Mouse (Mus musculus) liver, embryonic 12.5 days (tissue): Measurements from ENCODE around the gene Upb1. TPM values are rescaled to one million over a fixed set of nuclear protein-coding genes. Genes with fewer than 3 reads are reported as not detected.
"Not testable (repeated sequence)": the region's sequence is repeated elsewhere in the genome, so short reads cannot be mapped to it uniquely, and the experiment has no call there.

Experiments
- ATAC-seq: fragments of 200-750 bp; cut with Nextera tagmentation; 2 replicates; pipeline ENCODE4 v1.8.0; 2017; ENCODE audit warnings: moderate number of reproducible peaks, mild to moderate bottlenecking, moderate library complexity
- H3K27ac ChIP-seq: fragments of 300-500 bp; sonication (generic); 2 replicates; pipeline ENCODE4 v1.5.1; 2016; ENCODE audit warnings: mild to moderate bottlenecking
- H3K27me3 ChIP-seq: fragments of 300-500 bp; sonication (generic); replicated peaks from 2 replicates; pipeline ENCODE4 v1.6.1; 2016; ENCODE audit warnings: mild to moderate bottlenecking, moderate library complexity
- H3K36me3 ChIP-seq: fragments of 300-500 bp; sonication (generic); 2 replicates; pipeline ENCODE4 v1.6.1; 2016; ENCODE audit warnings: mild to moderate bottlenecking, moderate library complexity
- H3K4me1 ChIP-seq: fragments of 300-500 bp; sonication (generic); 2 replicates; pipeline ENCODE4 v1.6.1; 2016
- H3K4me2 ChIP-seq: fragments of 300-500 bp; sonication (generic); 2 replicates; pipeline ENCODE4 v1.6.1; 2016; ENCODE audit warnings: mild to moderate bottlenecking, moderate library complexity
- H3K4me3 ChIP-seq: fragments of 300-500 bp; sonication (generic); 2 replicates; pipeline ENCODE4 v1.5.1; 2016; ENCODE audit warnings: mild to moderate bottlenecking, moderate library complexity
- H3K9ac ChIP-seq: fragments of 300-500 bp; sonication (generic); 2 replicates; pipeline ENCODE4 v1.6.1; 2016; ENCODE audit warnings: mild to moderate bottlenecking, moderate library complexity
- H3K9me3 ChIP-seq: fragments of 300-500 bp; sonication (generic); replicated peaks from 2 replicates; pipeline ENCODE4 v1.6.1; 2016; ENCODE audit warnings: mild to moderate bottlenecking, moderate library complexity
- WGBS: fragments of 180-500 bp; shearing (Covaris S2); methylation state at CpG from one replicate; pipeline ENCODE4 v1.1.7; 2016; ENCODE audit not compliant: insufficient replicate concordance; 5-methylcytosine and 5-hydroxymethylcytosine counted together
- polyA plus RNA-seq: library from polyadenylated mRNA; unstranded; fragments of >200 nt; fragmentation: Nextera tagmentation; extraction: Ambion mirVana; gene quantifications from 2 replicates; pipeline ENCODE4 v1.2.1, GENCODE M21; 2016

Upb1 gene
- polyA plus RNA-seq, 1 experiment from 2014 or later: 7.4 TPM

DNA sequence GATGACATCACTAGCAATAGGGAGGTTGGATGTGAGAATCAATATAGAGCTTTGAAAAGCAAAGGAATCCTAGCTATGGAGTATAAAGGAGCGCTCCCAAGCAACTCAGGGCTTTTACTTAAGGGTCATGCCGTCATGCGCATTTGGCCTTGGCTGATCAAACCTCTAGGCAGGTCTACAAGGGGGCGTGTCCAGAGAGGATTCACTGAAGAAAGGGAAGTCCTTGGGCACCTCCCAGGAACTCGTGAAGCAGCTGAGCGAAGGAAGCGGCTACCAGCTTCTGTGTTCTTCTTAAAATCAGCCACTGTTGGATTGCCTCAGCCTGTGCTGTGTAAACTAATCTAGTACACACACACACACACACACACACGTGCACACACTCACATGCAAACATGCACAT is 72.5 kb downstream of the Upb1 start:
- Histone ChIP-seq H3K9ac (no peak overlapping the region), H3K27ac (no peak overlapping the region), H3K4me3 (no peak overlapping the region), H3K9me3 (no peaks in the 10 kb centered on the region), H3K4me1 (peaks cover 10% of the 10 kb centered on the region; the same call in 1 of the 2 replicates), H3K27me3 (no peaks in the 10 kb centered on the region), H3K36me3 (no peaks in the 10 kb centered on the region), H3K4me2 (no peak overlapping the region)
- WGBS: 32% methylated on average over 8 of the region's 8 CpGs
- ATAC-seq: no peak

DNA sequence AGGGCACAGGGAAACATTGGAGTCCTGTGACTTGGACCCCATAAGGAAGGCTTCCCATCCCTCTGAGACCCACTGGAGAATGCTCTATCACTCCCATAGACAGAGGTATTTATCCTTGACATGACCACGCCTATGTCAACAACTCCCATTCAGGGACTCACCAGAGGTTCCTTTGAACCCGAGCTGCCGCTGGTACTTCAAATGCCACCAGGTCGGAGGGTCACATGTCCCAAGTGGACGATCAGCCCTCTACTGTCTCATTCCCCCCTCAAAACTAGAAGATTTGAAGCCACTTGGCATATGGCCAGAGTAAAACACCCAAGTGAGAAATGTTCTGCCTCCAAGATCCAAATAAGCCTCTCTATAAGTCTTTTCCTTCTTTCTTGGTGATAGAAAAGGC is 73.7 kb downstream of the Upb1 start:
- Histone ChIP-seq H3K4me1 (peaks cover 10% of the 10 kb centered on the region; the same call in 1 of the 2 replicates), H3K9me3 (no peaks in the 10 kb centered on the region), H3K4me2 (no peak overlapping the region), H3K36me3 (no peaks in the 10 kb centered on the region), H3K9ac (no peak overlapping the region), H3K4me3 (no peak overlapping the region), H3K27me3 (no peaks in the 10 kb centered on the region), H3K27ac (peak overlapping the region; percentile 77)
- WGBS: 54% methylated on average over 5 of the region's 5 CpGs
- ATAC-seq: peak; percentile 39

DNA sequence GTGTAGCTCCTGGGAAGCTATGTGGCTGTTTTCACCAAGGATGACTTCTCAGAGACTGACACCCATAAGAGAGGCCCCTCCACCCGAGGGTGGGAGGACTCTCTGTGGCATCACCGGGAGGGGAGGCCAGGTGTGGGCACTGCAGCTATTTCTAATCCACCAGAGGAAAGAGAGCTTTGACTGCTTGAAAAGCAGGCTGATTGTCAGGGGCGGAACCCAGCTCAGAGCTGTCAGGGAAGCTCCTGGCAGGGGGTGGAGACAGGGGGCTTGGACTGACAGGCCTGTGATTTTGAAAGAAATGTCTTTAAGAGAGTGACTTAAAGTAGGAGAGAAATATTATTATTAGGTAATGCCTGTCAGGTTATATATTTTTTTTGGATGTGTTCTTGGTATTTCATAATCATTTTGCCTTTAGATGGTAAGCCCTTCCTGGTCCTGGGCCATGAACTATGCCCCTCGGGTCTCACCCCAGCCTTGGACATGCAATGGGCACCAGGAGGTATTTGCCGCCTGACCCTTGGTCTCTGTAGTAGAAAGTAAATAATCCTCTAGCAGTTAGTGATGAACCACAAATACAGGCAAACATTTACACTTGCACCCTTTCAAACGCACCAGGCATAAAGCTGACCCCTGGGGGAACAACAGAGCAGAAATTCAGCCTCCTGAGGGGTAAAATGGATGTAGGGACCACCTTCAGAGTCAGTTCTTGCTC is 74.4 kb downstream of the Upb1 start:
- H3K27ac ChIP-seq: peak overlapping the region; percentile 77
- not testable (repeated sequence) for H3K4me2 ChIP-seq, H3K4me1 ChIP-seq, H3K27me3 ChIP-seq, H3K36me3 ChIP-seq, H3K9me3 ChIP-seq, H3K4me3 ChIP-seq, H3K9ac ChIP-seq
- ATAC-seq: peak; percentile 76
- 41% methylated on average over 4 of the region's 6 CpGs for WGBS

DNA sequence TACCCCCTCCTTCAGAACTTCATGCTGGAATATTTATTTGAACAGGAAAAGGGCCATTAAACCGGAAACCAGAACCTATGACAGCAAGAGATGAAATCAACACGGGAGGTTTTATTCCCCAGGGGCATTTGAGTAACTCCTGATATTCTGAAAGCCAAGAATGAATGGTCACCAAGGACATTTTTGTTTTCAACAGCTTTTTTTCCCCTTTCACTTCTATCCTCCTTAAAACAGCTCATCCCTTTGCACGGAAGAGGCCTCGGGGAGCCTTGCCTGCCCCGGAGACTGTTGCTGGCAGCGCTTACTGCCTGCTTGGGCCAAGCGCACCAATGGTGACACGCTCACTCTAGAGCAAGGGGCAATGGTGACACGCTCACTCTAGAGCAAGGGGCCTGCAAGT is 76.1 kb downstream of the Upb1 start:
- Histone ChIP-seq H3K9ac (no peak overlapping the region), H3K4me1 (peaks cover 10% of the 10 kb centered on the region; the same call in 1 of the 2 replicates), H3K4me2 (no peak overlapping the region), H3K36me3 (no peaks in the 10 kb centered on the region), H3K27ac (no peak overlapping the region), H3K27me3 (no peaks in the 10 kb centered on the region), H3K4me3 (no peak overlapping the region), H3K9me3 (no peaks in the 10 kb centered on the region)
- ATAC-seq: no peak
- WGBS: 67% methylated on average over 9 of the region's 9 CpGs

DNA sequence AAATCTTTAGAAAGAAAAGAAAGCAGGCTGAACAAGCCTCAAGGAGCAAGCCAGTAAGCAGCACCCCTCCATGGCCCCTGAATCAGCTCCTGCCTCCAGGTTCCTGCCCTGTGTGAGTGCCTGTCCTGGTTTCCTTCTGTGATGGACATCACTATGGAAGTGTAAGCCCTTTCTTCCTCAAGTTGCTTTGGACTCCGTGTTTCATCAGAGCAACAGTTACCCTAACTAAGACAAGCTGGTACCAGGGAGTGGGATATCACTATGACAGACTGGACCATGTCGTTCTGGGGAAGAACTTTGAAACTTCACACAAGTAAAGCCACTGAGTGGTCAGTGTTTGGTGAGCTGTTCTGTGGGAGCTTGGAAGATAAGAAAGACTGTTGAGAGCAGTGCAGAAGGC is 79.0 kb downstream of the Upb1 start:
- 0 out of 2 replicates have a peak, but pooled peaks cover 6% of the 10 kb centered on the region for H3K4me1 ChIP-seq
- WGBS: 54% methylated on average over 2 of the region's 2 CpGs
- ATAC-seq: no peak

DNA sequence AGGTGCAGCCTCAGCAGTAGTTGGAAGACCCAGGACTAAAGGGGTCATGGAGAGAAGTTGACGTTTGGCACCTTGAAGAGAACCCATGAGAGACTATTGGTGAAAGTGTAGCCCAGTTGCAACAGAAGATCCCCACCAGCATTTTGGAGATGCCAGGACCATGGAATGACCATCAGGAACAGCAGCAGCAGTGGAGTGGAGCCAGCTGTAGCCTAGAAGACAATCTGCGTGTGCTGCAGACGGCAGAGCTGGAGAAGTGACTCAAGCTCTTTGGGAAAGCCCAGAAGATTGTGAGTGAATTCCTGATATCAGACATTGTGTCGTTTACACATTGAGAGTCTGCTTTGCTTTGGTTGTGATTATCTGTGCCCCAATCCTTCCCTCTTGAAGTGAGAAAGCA is 80.8 kb downstream of the Upb1 start:
- Histone ChIP-seq H3K9ac (no peak overlapping the region), H3K9me3 (no peaks in the 10 kb centered on the region), H3K4me2 (no peak overlapping the region), H3K27ac (no peak overlapping the region), H3K27me3 (no peaks in the 10 kb centered on the region), H3K4me3 (no peak overlapping the region), H3K4me1 (0 out of 2 replicates have a peak, but pooled peaks cover 2% of the 10 kb centered on the region), H3K36me3 (no peaks in the 10 kb centered on the region)
- 59% methylated on average over 4 of the region's 4 CpGs for WGBS
- no peak for ATAC-seq

More for the DNA sequence above, 79.0 kb downstream of the Upb1 start:
- no peak overlapping the region for H3K9ac ChIP-seq
- no peaks in the 10 kb centered on the region for H3K27me3 ChIP-seq
- no peak overlapping the region for H3K27ac ChIP-seq
- H3K4me2 ChIP-seq: no peak overlapping the region
- H3K4me3 ChIP-seq: no peak overlapping the region
- H3K9me3 ChIP-seq: no peaks in the 10 kb centered on the region
- no peaks in the 10 kb centered on the region for H3K36me3 ChIP-seq

DNA sequence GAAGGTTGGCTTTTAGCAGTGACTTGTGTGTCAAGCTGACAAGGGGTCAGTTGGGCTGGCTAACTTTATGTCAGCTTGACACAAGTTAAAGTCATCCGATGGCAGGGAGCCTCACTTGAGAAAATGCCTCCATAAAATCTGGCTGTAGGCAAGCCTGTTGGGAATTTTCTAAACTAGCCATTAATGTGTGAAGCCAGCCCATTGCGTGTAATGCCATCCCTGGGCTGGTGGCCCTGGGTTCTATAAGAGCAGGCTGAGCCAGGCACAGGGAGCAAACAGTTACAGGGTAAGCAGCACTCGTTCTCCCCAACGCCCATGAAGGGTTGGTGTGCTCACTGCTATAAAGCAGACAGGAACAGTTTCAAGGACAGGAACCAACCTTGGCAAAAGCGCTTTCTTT is 81.4 kb downstream of the Upb1 start:
- no peak overlapping the region for H3K27ac ChIP-seq
- H3K27me3 ChIP-seq: no peaks in the 10 kb centered on the region
- no peak overlapping the region for H3K4me2 ChIP-seq
- H3K9ac ChIP-seq: no peak overlapping the region
- H3K9me3 ChIP-seq: no peaks in the 10 kb centered on the region
- H3K4me1 ChIP-seq: no peaks in the 10 kb centered on the region
- no peak for ATAC-seq
- 72% methylated on average over 5 of the region's 5 CpGs for WGBS
- H3K36me3 ChIP-seq: no peaks in the 10 kb centered on the region
- H3K4me3 ChIP-seq: no peak overlapping the region

DNA sequence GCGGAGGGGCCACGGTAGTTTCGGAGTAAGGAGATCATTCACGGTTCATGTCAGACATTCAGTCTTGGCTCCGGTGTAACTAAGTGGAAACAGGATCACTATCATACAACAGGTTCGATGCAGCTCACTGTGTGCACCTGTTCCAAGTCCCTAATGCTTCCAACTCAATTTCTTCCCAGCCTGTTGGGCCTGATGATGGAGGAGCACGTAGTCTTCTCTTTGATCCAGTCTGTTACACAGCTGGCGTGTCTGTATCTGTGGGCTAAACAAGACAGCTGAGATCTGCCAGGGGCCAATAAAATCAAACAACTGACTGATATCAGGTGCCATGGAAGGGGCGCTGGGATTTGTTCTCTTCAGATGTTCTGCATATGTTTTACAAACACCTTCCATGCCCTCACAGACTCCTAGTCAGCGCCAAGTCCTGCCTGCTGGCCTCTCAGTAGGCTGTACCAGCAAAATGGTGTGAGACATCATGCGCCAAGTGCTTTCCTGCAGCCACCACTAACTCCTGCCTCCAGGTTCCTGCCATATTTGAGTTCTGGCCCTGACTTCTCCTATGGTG is 82.1 kb downstream of the Upb1 start:
- no peaks in the 10 kb centered on the region for H3K4me1 ChIP-seq
- no peaks in the 10 kb centered on the region for H3K27me3 ChIP-seq
- ATAC-seq: no peak
- H3K4me2 ChIP-seq: no peak overlapping the region
- no peak overlapping the region for H3K9ac ChIP-seq
- H3K4me3 ChIP-seq: no peak overlapping the region
- 80% methylated on average over 11 of the region's 11 CpGs for WGBS
- no peaks in the 10 kb centered on the region for H3K9me3 ChIP-seq
- no peaks in the 10 kb centered on the region for H3K36me3 ChIP-seq
- H3K27ac ChIP-seq: no peak overlapping the region

DNA sequence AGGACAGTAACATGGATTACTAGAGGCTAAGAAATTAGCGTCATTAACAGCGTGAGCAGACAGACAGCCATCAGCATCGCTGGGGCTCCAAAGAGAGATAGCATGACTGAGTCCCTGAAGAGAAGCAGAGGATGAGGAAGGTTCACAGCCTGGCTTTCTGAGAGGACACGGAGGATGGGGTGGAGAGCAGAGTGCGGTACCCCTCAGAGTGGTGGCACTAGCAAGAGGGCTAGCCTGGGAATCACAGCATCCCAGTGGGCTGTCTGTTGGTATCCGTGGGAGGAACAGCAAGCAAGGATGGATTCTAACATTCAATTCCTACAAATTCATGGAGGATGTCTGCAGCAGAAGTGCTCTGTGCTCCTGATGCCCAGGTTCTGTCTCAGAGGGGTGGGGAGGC is 83.2 kb downstream of the Upb1 start:
- no peaks in the 10 kb centered on the region for H3K9me3 ChIP-seq
- H3K27me3 ChIP-seq: no peaks in the 10 kb centered on the region
- H3K4me2 ChIP-seq: no peak overlapping the region
- no peaks in the 10 kb centered on the region for H3K36me3 ChIP-seq
- ATAC-seq: no peak
- H3K27ac ChIP-seq: no peak overlapping the region
- H3K4me1 ChIP-seq: no peaks in the 10 kb centered on the region
- H3K4me3 ChIP-seq: no peak overlapping the region
- 76% methylated on average over 6 of the region's 6 CpGs for WGBS
- no peak overlapping the region for H3K9ac ChIP-seq

DNA sequence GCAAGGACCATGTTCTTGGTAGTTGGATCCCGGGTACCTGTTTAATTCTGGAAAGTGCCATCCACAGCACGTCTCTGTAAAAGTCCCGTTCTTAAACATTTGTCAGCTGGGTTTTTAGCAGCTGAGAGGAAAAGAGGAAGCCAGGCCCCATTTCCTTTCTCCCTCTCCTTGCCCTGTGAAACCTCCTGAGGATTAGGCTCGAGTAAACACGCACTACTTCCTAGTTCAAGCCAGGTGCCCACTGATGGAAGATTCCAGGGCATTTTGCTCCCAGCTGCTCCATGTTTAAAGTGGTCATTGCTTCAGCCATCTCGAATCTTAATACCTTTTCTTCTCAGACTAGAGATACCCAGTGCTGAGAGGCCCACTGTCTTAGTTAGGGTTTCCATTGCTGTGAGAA is 83.9 kb downstream of the Upb1 start:
- WGBS: 27% methylated on average over 6 of the region's 6 CpGs
- Histone ChIP-seq H3K27me3 (no peaks in the 10 kb centered on the region), H3K4me2 (no peak overlapping the region)

DNA sequence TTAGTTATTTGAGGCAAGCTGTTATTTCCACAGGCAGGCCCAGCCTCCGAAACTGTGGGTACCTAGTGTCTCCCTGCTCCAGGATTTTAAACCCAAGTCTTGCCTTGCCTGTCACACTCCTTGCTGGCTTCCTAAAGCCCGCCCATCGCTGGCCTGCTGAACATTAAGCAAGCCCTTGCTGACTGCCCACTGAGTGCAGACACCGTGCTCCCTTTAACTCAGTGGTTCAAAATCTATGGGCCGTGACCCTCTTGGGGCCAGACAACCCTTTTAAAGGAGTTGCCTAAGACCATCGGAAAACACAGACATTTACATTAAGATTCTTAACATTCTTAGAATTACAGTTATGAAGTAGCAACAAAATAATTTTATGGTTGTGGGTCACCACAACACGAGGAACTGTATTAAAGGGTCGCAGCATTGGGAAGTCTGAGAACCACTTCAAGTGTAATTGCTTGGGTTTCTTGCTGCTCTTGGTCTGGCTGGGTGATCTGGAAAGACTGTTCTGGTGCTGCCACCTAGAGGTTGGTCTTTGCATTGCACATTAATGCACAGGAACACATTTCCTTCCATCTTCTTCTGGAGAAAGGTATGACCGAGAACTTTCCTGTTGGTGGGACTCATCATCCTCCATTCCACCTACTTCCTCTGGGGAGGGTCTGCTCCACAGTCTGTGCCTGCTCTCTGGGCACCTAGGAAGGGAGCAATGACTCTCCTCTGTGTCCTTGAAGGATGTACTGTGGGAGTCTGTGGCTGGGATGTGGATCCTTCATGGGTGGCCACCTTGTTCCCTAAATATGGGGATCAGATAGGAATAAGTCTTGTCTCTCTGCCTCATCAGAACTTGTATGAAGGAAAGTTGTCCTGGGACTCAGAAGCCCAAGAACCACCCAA is 85.4 kb downstream of the Upb1 start:
- no peak overlapping the region for H3K9ac ChIP-seq
- no peak for ATAC-seq
- 46% methylated on average over 9 of the region's 9 CpGs for WGBS
- no peaks in the 10 kb centered on the region for H3K4me1 ChIP-seq
- no peaks in the 10 kb centered on the region for H3K27me3 ChIP-seq
- no peak overlapping the region for H3K4me3 ChIP-seq
- H3K27ac ChIP-seq: no peak overlapping the region
- no peak overlapping the region for H3K4me2 ChIP-seq
- no peaks in the 10 kb centered on the region for H3K36me3 ChIP-seq
- H3K9me3 ChIP-seq: no peaks in the 10 kb centered on the region

More for the DNA sequence above, 83.9 kb downstream of the Upb1 start:
- Histone ChIP-seq H3K9ac (no peak overlapping the region), H3K27ac (no peak overlapping the region), H3K36me3 (no peaks in the 10 kb centered on the region), H3K4me3 (no peak overlapping the region), H3K4me1 (no peaks in the 10 kb centered on the region), H3K9me3 (no peaks in the 10 kb centered on the region)
- no peak for ATAC-seq

DNA sequence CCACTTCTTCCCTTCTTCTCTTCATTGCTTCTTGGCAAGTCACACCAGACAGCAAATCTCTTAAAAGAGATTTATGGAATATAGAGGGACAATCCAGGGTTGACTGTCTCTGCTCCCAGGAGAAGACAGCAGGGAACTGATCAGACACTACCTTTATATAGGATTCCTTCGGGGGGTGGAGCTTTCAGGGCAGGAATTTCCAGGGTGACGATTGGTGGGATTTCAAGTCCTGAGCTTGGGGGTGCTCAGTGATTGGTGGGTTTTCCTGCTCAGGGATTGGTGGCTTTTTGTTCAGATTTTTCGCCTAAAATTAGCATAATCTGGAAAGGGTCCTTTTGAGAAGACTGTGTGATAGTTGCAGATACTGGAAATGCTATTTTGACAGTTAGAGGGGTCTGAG is 86.2 kb downstream of the Upb1 start:
- H3K27me3 ChIP-seq: no peaks in the 10 kb centered on the region
- ATAC-seq: no peak
- no peaks in the 10 kb centered on the region for H3K9me3 ChIP-seq
- H3K27ac ChIP-seq: no peak overlapping the region
- H3K4me3 ChIP-seq: no peak overlapping the region
- H3K9ac ChIP-seq: no peak overlapping the region
- WGBS: 47% methylated on average over 3 of the region's 3 CpGs
- no peak overlapping the region for H3K4me2 ChIP-seq
- no peaks in the 10 kb centered on the region for H3K4me1 ChIP-seq
- H3K36me3 ChIP-seq: no peaks in the 10 kb centered on the region
